Mouse (Mus musculus) kidney, embryonic 14.5 days (tissue): Measurements from ENCODE around the gene Chmp3. TPM values are rescaled to one million over a fixed set of nuclear protein-coding genes. Genes with fewer than 3 reads are reported as not detected.

Source experiments
- ATAC-seq: fragments of 200-750 bp; cut with Nextera tagmentation; 2 replicates; pipeline ENCODE4 v1.8.0; 2017; ENCODE audit warnings: moderate number of reproducible peaks, mild to moderate bottlenecking, moderate TSS enrichment, moderate library complexity; ENCODE audit not compliant: low FRiP score, low TSS enrichment
- H3K27ac ChIP-seq: fragments of 300-500 bp; sonication (generic); 2 replicates; pipeline ENCODE4 v1.5.1; 2014; ENCODE audit warnings: low read depth, mild to moderate bottlenecking, low read length, moderate library complexity, mixed read lengths
- H3K27me3 ChIP-seq: fragments of 300-500 bp; sonication (generic); 2 replicates; pipeline ENCODE4 v1.6.1; 2014; ENCODE audit warnings: mild to moderate bottlenecking, low read length; ENCODE audit not compliant: control insufficient read depth, insufficient read depth
- H3K36me3 ChIP-seq: fragments of 300-500 bp; sonication (generic); 2 replicates; pipeline ENCODE4 v1.6.1; 2014; ENCODE audit warnings: low read length, mixed read lengths; ENCODE audit not compliant: control insufficient read depth, insufficient read depth
- H3K4me1 ChIP-seq: fragments of 300-500 bp; sonication (generic); 2 replicates; pipeline ENCODE4 v1.6.1; 2014; ENCODE audit warnings: low read length, mixed read lengths; ENCODE audit not compliant: control insufficient read depth, insufficient read depth
- H3K4me2 ChIP-seq: fragments of 300-500 bp; sonication (generic); replicated peaks from 2 replicates; pipeline ENCODE4 v1.6.1; 2014; ENCODE audit warnings: low read depth, mild to moderate bottlenecking, low read length
- H3K4me3 ChIP-seq: fragments of 300-500 bp; sonication (generic); 2 replicates; pipeline ENCODE4 v1.5.1; 2014; ENCODE audit warnings: mild to moderate bottlenecking, low read length
- H3K9ac ChIP-seq: fragments of 300-500 bp; sonication (generic); 2 replicates; pipeline ENCODE4 v1.6.1; 2014; ENCODE audit warnings: low read depth, mild to moderate bottlenecking, low read length, moderate library complexity
- H3K9me3 ChIP-seq: fragments of 300-500 bp; sonication (generic); 2 replicates; pipeline ENCODE4 v1.6.1; 2016; ENCODE audit warnings: low read length; ENCODE audit not compliant: control insufficient read depth
- WGBS: fragments of 180-500 bp; shearing (Covaris S2); extraction: QIAGEN DNeasy Blood & Tissue Kit; methylation state at CpG from one replicate; pipeline ENCODE4 v1.1.7; 2014; 5-methylcytosine and 5-hydroxymethylcytosine counted together
- polyA plus RNA-seq: library from polyadenylated mRNA; unstranded; fragments of >200 nt; fragmentation: Nextera tagmentation; extraction: Ambion mirVana; gene quantifications from 2 replicates; pipeline ENCODE4 v1.2.1, GENCODE M21; 2014

Gene Chmp3
- polyA plus RNA-seq, 1 experiment from 2014 or later = 59.9 TPM

DNA sequence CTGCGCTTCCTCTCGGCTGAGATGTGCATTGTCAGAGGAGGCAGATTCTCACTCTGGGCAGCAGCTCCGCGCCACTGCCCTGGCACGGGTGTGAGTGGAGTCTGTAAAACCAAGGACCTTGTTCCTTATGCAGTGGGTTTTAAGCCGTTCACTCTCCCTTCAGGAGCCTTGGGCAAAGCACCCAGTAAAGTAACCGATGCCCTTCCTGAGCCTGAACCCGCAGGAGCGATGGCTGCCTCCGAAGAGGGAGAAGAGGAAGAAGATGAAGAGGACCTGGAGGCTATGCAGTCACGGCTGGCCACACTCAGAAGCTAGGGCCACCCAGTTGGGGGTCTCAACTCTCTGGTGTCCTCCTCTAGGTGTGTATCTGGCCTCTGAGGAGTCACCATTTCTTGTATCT lies 35.9 kb downstream of the Chmp3 start:
- Histone ChIP-seq H3K4me2 (no peak overlapping the region), H3K9me3 (no peaks in the 10 kb centered on the region), H3K4me3 (no peak overlapping the region), H3K27me3 (no peaks in the 10 kb centered on the region), H3K9ac (no peak overlapping the region), H3K4me1 (no peaks in the 10 kb centered on the region), H3K27ac (no peak overlapping the region), H3K36me3 (peaks cover 19% of the 10 kb centered on the region)
- 92% methylated on average over 11 of the region's 11 CpGs for WGBS
- no peak for ATAC-seq

GRCm38 (mm10) chr6:71583198-71583597 lies 39.6 kb downstream of the Chmp3 start:
- Histone ChIP-seq H3K4me1 (no peaks in the 10 kb centered on the region), H3K4me3 (no peak overlapping the region), H3K9me3 (no peaks in the 10 kb centered on the region), H3K27me3 (no peaks in the 10 kb centered on the region), H3K9ac (no peak overlapping the region), H3K4me2 (no peak overlapping the region), H3K36me3 (peaks cover 26% of the 10 kb centered on the region), H3K27ac (no peak overlapping the region)
- 74% methylated on average over 4 of the region's 4 CpGs for WGBS
- no peak for ATAC-seq

DNA sequence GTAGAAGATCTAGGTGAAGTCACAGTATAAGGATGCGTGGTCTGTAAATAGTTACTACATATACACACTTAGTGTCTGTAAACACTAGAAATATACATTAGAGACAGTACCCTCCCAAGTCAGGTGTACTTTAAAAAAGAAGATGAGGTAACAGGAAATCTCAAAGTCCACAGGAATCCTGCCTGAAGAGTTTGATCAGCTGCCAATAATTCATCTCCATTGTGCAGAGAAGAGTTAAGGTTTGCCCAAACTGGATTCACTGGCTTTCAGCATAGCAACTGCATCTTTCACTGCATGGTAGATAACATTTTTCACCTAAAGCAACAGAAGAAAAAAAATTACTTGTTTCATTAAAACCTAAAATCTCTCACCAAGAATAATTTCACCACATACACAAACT lies 45.8 kb downstream of the Chmp3 start:
- no peaks in the 10 kb centered on the region for H3K9me3 ChIP-seq
- H3K27me3 ChIP-seq = no peaks in the 10 kb centered on the region
- ATAC-seq = no peak
- no peaks in the 10 kb centered on the region for H3K4me1 ChIP-seq
- no peak overlapping the region for H3K4me2 ChIP-seq
- 97% methylated on average over 1 of the region's 1 CpGs for WGBS
- no peak overlapping the region for H3K27ac ChIP-seq
- H3K9ac ChIP-seq = no peak overlapping the region
- H3K36me3 ChIP-seq = peaks cover 69% of the 10 kb centered on the region
- H3K4me3 ChIP-seq = no peak overlapping the region

DNA sequence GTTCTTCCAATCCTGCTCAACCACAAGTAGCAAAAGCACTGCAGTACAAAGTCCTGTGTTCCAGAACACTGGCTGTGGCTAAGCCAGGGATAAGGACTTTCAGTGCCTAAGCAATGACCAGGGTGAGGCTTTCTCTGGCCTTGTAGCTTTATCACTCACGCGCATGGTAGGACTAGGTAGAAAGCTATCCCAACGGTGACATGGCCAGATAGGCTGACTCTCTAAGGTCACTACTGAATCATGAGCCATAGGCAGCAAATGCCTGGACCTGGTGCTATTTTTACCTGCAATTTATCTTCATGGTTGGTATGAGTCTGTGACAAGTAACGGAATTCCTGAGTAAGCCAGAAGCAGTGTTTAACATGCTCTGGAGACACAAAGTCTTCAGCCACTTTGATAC lies 46.6 kb downstream of the Chmp3 start:
- 93% methylated on average over 4 of the region's 4 CpGs for WGBS
- Histone ChIP-seq H3K4me3 (no peak overlapping the region), H3K27me3 (no peaks in the 10 kb centered on the region), H3K4me2 (no peak overlapping the region), H3K27ac (no peak overlapping the region), H3K4me1 (no peaks in the 10 kb centered on the region), H3K9me3 (no peaks in the 10 kb centered on the region), H3K9ac (no peak overlapping the region), H3K36me3 (peaks cover 76% of the 10 kb centered on the region)
- ATAC-seq = no peak

- no peaks in the 10 kb centered on the region for H3K9me3 ChIP-seq
- WGBS = 72% methylated on average over 3 of the region's 3 CpGs
- H3K4me1 ChIP-seq = no peaks in the 10 kb centered on the region
- no peak overlapping the region for H3K27ac ChIP-seq
- H3K4me2 ChIP-seq = no peak overlapping the region
- H3K36me3 ChIP-seq = peaks cover 75% of the 10 kb centered on the region
- no peak overlapping the region for H3K9ac ChIP-seq
- no peak overlapping the region for H3K4me3 ChIP-seq
- H3K27me3 ChIP-seq = no peaks in the 10 kb centered on the region
- ATAC-seq = no peak
These were observed 64.2 kb downstream of the Chmp3 start for GRCm38 (mm10) chr6:71607756-71608155.

DNA sequence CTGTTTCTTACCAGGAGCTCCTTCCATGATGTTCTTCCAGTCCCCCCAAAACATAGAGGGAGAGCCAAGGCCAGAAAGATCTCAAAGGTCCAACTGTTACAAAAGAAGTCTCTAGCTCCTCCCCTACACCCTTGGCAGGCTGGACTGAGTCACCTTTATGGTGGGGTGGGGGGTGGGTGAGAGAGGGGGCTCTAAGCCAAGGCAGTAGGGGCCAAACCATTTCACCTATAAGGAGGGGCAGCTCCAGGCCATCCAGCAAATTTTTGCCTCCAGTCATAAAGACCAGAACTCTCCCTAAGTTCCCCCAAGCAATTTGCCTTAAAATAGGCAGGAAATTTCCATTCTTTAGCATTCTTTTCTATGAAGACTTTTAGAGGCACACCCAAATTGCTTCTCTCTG lies 65.4 kb downstream of the Chmp3 start:
- Histone ChIP-seq H3K4me2 (no peak overlapping the region), H3K27me3 (no peaks in the 10 kb centered on the region), H3K4me3 (no peak overlapping the region), H3K9ac (no peak overlapping the region), H3K36me3 (peaks cover 73% of the 10 kb centered on the region), H3K4me1 (no peaks in the 10 kb centered on the region), H3K27ac (no peak overlapping the region), H3K9me3 (no peaks in the 10 kb centered on the region)
- ATAC-seq = no peak

DNA sequence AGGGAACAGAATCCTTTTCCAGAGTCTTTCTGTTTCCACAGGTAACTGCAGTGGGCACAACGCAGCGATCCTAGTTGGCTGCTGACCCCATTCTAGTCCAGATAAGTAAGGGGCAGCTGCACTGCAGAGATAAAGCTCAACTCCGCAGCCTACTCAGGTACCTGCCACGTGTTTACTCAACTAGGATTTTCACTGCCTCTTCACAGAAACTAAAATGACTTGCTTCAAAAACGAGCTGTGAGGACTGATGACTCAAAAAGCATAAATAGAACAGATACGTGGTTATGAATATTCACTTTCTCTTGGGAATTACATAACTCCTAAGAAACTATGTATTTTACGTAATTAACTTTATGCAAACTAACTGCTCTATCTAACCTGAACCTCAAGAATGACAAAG lies 66.4 kb downstream of the Chmp3 start:
- no peak overlapping the region for H3K27ac ChIP-seq
- H3K4me1 ChIP-seq = no peaks in the 10 kb centered on the region
- no peaks in the 10 kb centered on the region for H3K9me3 ChIP-seq
- peaks cover 71% of the 10 kb centered on the region for H3K36me3 ChIP-seq
- no peak overlapping the region for H3K4me2 ChIP-seq
- H3K4me3 ChIP-seq = no peak overlapping the region
- WGBS = 95% methylated on average over 7 of the region's 7 CpGs
- no peaks in the 10 kb centered on the region for H3K27me3 ChIP-seq
- no peak for ATAC-seq
- H3K9ac ChIP-seq = no peak overlapping the region

DNA sequence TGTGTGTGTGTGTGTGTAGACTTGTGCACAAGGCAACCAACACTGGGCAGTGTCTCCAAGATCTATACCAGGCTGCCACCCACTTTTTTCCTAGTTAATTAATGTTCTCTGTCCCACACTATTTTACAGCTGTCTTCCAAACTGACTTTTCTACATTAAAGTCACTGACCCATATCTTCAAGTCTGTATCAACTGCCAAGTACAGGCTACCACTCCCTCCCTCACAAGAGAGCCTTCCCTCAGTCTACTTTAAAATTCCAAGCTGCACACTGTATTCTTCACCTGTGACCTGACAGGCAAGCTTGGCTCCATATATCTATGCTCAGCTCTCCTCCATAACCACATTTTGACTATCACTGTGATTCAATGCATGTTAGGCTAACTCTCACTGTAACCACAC lies 69.6 kb downstream of the Chmp3 start:
- peak; percentile 81 for ATAC-seq
- H3K36me3 ChIP-seq = peaks cover 84% of the 10 kb centered on the region
- H3K27me3 ChIP-seq = no peaks in the 10 kb centered on the region
- H3K4me1 ChIP-seq = no peaks in the 10 kb centered on the region
- H3K9me3 ChIP-seq = no peaks in the 10 kb centered on the region
- no peak overlapping the region for H3K4me2 ChIP-seq
- H3K9ac ChIP-seq = no peak overlapping the region
- H3K27ac ChIP-seq = no peak overlapping the region
- no peak overlapping the region for H3K4me3 ChIP-seq

- Histone ChIP-seq H3K4me1 (no peaks in the 10 kb centered on the region), H3K4me3 (no peak overlapping the region), H3K4me2 (no peak overlapping the region), H3K27ac (no peak overlapping the region), H3K36me3 (peaks cover 83% of the 10 kb centered on the region), H3K9ac (no peak overlapping the region), H3K27me3 (no peaks in the 10 kb centered on the region), H3K9me3 (no peaks in the 10 kb centered on the region)
- no peak for ATAC-seq
- WGBS = 83% methylated on average over 5 of the region's 5 CpGs
These were observed 73.4 kb downstream of the Chmp3 start for GRCm38 (mm10) chr6:71616959-71617358.

DNA sequence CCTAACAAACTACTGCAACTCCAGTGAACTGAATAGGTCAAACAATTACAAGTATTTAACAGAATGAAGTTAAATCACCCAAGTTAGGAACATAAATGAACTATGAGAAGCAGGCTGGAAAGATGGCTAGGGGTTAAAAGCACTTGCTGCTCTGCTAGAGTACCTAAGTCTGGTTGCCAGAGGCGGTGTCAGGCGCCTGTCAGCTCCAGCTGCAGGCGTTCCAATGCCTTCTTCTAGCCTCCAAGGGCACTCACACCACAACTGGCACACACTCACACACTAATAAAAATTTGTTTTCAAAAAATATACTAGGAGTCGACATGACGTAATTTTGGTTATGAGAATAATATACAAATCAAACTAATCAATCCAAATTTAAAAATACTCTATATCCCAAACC lies 78.0 kb downstream of the Chmp3 start:
- WGBS = 94% methylated on average over 5 of the region's 5 CpGs
- no peak for ATAC-seq

More for the DNA sequence above, 78.0 kb downstream of the Chmp3 start:
- H3K27ac ChIP-seq = no peak overlapping the region
- H3K4me2 ChIP-seq = no peak overlapping the region
- no peak overlapping the region for H3K9ac ChIP-seq
- no peaks in the 10 kb centered on the region for H3K4me1 ChIP-seq
- peaks cover 92% of the 10 kb centered on the region for H3K36me3 ChIP-seq
- H3K9me3 ChIP-seq = no peaks in the 10 kb centered on the region
- no peak overlapping the region for H3K4me3 ChIP-seq
- no peaks in the 10 kb centered on the region for H3K27me3 ChIP-seq
